Mouse (Mus musculus) cerebral cortex, adult 2 months (tissue): ENCODE results near the gene Fbxo40.

ENCODE experiments used
- WGBS: fragments of 180-500 bp; shearing (Covaris S2); methylation state at CpG from one replicate; pipeline ENCODE4 v1.1.7; 2018; 5-methylcytosine and 5-hydroxymethylcytosine counted together

Fbxo40 gene

GRCm38 (mm10) chr16:36989999-36990625, at the start of gene Fbxo40:
Fbxo40 (minus strand) TSS chr16:36990467.
- WGBS = 78% methylated on average over 18 of the region's 18 CpGs

DNA sequence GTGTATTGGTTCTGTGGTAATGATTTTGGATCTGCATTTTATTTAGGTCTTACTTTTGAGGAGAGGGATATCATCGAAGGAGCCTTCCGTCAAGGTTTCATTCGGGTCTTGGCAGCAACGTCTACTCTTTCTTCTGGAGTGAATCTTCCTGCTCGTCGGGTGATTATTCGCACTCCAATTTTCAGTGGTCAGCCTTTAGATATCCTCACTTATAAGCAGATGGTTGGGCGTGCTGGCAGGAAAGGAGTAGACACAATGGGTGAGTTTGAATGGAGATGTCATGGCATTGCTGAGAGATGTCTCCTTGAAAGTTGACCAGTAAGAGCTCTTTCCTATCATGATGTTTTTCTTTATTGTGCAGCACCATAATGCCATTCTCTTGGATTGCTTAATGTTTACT, 44.5 kb upstream of the Fbxo40 start:
- 95% methylated on average over 8 of the region's 8 CpGs for WGBS

- 72% methylated on average over 3 of the region's 3 CpGs for WGBS
Observed at GRCm38 (mm10) chr16:37031996-37032395, 41.7 kb upstream of the Fbxo40 start.

GRCm38 (mm10) chr16:37027581-37027980, 37.3 kb upstream of the Fbxo40 start:
- WGBS = 62% methylated on average over 3 of the region's 3 CpGs

DNA sequence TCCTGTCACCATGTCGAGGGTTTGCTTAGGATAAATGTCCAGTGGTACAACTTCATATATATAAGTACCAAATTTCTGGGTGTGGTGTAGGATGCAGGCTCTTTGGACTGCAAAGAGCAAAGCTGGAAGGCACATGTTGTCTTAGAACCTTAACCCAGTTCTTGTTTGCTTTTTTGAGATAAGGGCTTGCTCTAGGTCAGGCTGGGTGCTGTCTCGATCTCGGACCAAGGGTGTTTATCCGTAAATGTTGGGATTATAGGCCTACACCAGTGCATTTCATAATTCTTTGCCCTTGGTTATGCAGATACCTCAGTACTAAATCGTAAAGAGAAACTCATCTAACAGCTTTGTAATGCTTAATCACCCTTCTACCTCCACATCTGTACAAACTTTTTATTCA, 22.1 kb upstream of the Fbxo40 start:
- WGBS = 57% methylated on average over 5 of the region's 5 CpGs

DNA sequence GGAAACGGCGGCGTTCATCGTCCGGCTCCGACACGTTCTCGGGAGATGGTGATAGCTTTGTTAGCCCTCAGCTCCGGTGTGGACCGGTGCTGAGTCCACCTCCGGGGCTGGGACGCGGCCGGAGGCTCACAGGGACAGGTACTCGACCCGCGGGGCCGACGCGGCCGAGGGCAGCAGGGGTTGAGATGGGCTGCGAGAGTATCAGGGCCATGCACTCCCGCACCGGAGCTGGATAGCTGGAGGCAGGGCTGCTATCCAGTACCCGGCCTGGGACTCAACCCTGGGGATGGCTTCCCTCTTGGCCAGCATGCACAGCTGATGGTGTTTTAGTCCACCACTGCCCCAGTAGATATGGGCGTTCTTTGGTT, 21.6 kb upstream of the Fbxo40 start:
- WGBS = under 1% methylated on average over 26 of the region's 26 CpGs

- WGBS = under 1% methylated on average over 30 of the region's 30 CpGs
Observed at GRCm38 (mm10) chr16:37011061-37011921, 21.0 kb upstream of the Fbxo40 start, which contains the start of gene Polq. Polq (plus strand) TSS chr16:37011786.

GRCm38 (mm10) chr16:37010370-37010769, 20.1 kb upstream of the Fbxo40 start:
- WGBS = 34% methylated on average over 4 of the region's 4 CpGs

- 80% methylated on average over 6 of the region's 6 CpGs for WGBS
Observed at GRCm38 (mm10) chr16:37009262-37009661, 19.0 kb upstream of the Fbxo40 start.

GRCm38 (mm10) chr16:36999366-36999972, 9.2 kb upstream of the Fbxo40 start:
- WGBS = 75% methylated on average over 9 of the region's 9 CpGs

- 64% methylated on average over 6 of the region's 6 CpGs for WGBS
Observed at GRCm38 (mm10) chr16:36997650-36998049, 7.4 kb upstream of the Fbxo40 start.

DNA sequence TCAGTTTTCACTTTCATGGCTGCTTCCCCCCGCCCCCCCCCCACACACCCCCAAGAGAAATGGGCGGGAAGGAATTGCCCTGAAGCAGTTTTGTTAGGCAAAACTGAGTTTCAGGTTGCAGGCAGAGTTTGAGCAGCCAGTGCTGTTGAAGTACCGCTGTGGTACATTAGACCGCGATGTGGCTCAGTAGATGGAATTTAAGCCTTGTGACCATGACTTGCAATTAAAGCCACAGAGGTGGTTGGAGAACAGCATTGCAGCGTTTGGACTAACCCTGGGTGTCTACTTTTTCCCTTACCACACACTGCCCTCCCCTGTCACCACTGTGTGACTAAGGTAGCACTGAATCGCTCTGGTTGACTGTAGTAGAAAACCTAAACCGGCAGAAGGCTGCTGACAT, 774 bp downstream of the Fbxo40 start:
- 67% methylated on average over 8 of the region's 8 CpGs for WGBS

DNA sequence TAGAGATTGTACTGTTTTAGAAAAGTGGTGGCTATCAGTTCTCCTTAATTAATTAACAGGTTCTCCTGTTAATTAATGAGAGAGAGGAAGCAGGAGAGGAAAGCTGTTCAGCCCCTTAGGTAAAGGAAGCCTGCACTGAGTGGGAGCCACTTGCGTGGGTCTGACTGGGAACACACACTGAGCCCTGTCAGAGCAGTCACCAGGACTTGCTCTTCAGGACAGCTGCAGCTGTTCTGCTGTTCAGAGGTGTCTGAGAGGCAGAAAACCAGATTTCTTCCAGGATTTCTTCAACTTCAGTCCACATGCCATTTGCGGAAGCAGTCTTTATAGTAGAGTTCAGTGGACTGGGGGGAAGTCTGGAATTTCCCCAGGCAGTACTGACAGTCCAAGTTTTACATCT, 2.9 kb downstream of the Fbxo40 start:
- WGBS = 68% methylated on average over 2 of the region's 2 CpGs

GRCm38 (mm10) chr16:36985636-36986042, 4.6 kb downstream of the Fbxo40 start:
- WGBS = 74% methylated on average over 5 of the region's 5 CpGs

GRCm38 (mm10) chr16:36983796-36984195, 6.5 kb downstream of the Fbxo40 start:
- 74% methylated on average over 1 of the region's 1 CpGs for WGBS

- 81% methylated on average over 2 of the region's 2 CpGs for WGBS
Observed at GRCm38 (mm10) chr16:36979127-36979526, 11.1 kb downstream of the Fbxo40 start.

DNA sequence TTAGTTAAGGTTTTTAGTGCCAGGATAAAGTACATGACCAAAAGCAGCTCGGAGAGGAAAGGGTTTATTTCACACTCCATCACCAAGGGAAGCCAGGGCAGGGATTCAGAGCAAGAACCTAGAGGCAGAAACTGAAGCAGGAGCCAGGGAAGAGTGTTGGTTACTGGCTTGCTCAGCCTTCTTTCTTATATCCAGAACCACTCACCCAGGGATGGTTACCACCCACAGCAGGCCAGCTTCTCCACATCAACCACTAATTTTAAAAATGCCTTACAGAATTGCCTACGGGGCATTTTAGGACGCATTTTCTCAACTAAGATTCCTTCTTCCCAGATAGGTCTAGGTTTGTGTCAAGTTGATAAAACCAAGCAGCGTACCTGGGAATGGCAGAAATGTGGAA, 26.9 kb downstream of the Fbxo40 start:
- 68% methylated on average over 4 of the region's 4 CpGs for WGBS

- WGBS = 66% methylated on average over 11 of the region's 11 CpGs
Observed at GRCm38 (mm10) chr16:36955106-36955505, 35.2 kb downstream of the Fbxo40 start.

GRCm38 (mm10) chr16:36951029-36951428, 39.2 kb downstream of the Fbxo40 start:
- WGBS = 56% methylated on average over 4 of the region's 4 CpGs

DNA sequence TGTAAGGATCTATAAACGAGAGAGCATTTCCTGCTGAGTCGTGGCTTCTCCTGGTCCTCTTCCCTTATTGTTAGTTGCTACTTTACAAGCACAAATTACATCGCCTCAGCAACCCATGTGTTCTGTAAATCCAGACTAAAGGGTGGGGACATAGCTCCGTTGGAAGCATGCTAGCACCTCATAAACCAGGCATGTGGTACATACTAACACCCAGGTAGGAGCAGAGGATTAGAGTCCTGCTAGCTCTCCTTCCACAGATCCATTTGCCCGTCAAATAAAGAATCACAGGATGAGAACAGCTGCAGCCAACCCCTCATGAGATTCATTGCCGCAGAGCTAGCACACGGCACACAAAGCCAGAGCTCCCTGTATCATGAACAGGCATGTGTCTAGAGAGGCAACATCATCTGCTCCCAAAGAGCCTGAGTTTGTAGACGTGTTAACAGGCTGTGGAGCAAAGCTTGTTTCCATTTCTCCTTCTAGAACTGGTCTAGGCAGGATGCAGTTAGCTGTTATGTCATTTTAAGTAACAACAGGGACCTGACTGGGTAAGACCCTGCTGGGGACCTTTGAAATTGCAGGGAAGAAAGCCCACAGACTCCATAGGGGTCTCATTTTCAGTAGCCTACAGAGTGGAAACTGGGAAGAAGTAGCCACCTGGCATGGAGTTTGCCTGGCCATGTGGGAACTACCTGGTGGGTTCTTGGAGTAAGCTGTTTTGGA, 40.5 kb downstream of the Fbxo40 start:
- WGBS = 65% methylated on average over 8 of the region's 8 CpGs

GRCm38 (mm10) chr16:36947646-36948197, 42.5 kb downstream of the Fbxo40 start:
- WGBS = 69% methylated on average over 4 of the region's 4 CpGs
